Mouse (Mus musculus) limb, embryonic 14.5 days (tissue): Measurements from ENCODE around the gene Cd2. TPM values are rescaled to one million over a fixed set of nuclear protein-coding genes. Genes with fewer than 3 reads are reported as not detected.

Experiments used
- ATAC-seq: fragments of 200-750 bp; cut with Nextera tagmentation; 2 replicates; pipeline ENCODE4 v1.8.0; 2017; ENCODE audit warnings: low read depth, moderate number of reproducible peaks, moderate TSS enrichment; ENCODE audit not compliant: low FRiP score
- DNase-seq: peaks from one replicate; pipeline ENCODE4 v3.0.0-alpha.2; 2015; ENCODE audit warnings: low spot score
- H3K27ac ChIP-seq: fragments of 300-500 bp; sonication (generic); replicated peaks from 2 replicates; pipeline ENCODE4 v1.5.1; 2014; ENCODE audit warnings: low read depth, mild to moderate bottlenecking, low read length, moderate library complexity, mixed read lengths
- H3K27me3 ChIP-seq: fragments of 300-500 bp; sonication (generic); 2 replicates; pipeline ENCODE4 v1.6.1; 2014; ENCODE audit warnings: low read length, mixed read lengths; ENCODE audit not compliant: control insufficient read depth, insufficient read depth
- H3K36me3 ChIP-seq: fragments of 300-500 bp; sonication (generic); 2 replicates; pipeline ENCODE4 v1.6.1; 2014; ENCODE audit warnings: mild to moderate bottlenecking, low read length, moderate library complexity, mixed read lengths; ENCODE audit not compliant: control insufficient read depth, insufficient read depth
- H3K4me1 ChIP-seq: fragments of 300-500 bp; sonication (generic); 2 replicates; pipeline ENCODE4 v1.6.1; 2014; ENCODE audit warnings: antibody characterized with exemption, low read length, mixed read lengths; ENCODE audit not compliant: control insufficient read depth, insufficient read depth
- H3K4me2 ChIP-seq: fragments of 300-500 bp; sonication (generic); replicated peaks from 2 replicates; pipeline ENCODE4 v1.6.1; 2014; ENCODE audit warnings: low read depth, mild to moderate bottlenecking, low read length, moderate library complexity; ENCODE audit not compliant: severe bottlenecking
- H3K4me3 ChIP-seq: fragments of 300-500 bp; sonication (generic); replicated peaks from 2 replicates; pipeline ENCODE4 v1.5.1; 2014; ENCODE audit warnings: low read length
- H3K9ac ChIP-seq: fragments of 300-500 bp; sonication (generic); 2 replicates; pipeline ENCODE4 v1.6.1; 2014; ENCODE audit warnings: mild to moderate bottlenecking, low read depth, low read length, moderate library complexity; ENCODE audit not compliant: severe bottlenecking
- H3K9me3 ChIP-seq: fragments of 300-500 bp; sonication (generic); 2 replicates; pipeline ENCODE4 v1.6.1; 2016; ENCODE audit warnings: low read length; ENCODE audit not compliant: control insufficient read depth
- POLR2A ChIP-seq: fragments of 200-500 bp; IDR thresholded peaks from 2 replicates; pipeline ENCODE4 v1.8.0; 2012; ENCODE audit warnings: inconsistent platforms, mild to moderate bottlenecking, moderate library complexity, borderline replicate concordance; ENCODE audit not compliant: insufficient read depth, insufficient read length; ENCODE audit errors: extremely low read depth
- WGBS: fragments of 180-500 bp; shearing (Covaris S2); extraction: QIAGEN DNeasy Blood & Tissue Kit; methylation state at CpG from one replicate; pipeline ENCODE4 v1.1.7; 2014; 5-methylcytosine and 5-hydroxymethylcytosine counted together
- polyA plus RNA-seq, 2 experiments: library from polyadenylated mRNA; depleted of rRNA in 1 of 2; stranded (reverse) in 1 of 2; unstranded in 1 of 2; fragments of >200 nt; fragmentation: Nextera tagmentation in 1 of 2; extraction: Ambion mirVana in 1 of 2; gene quantifications; 2 replicates each; pipeline versions ENCODE4 v1.2.1 to v1.2.3; 2012 to 2014

Gene Cd2
- polyA plus RNA-seq, 2 experiments, result not detected

- H3K36me3 ChIP-seq, result no peaks in the 10 kb centered on the region
- no peaks in the 10 kb centered on the region for H3K9me3 ChIP-seq
- H3K4me2 ChIP-seq, result no peak overlapping the region
- no peak overlapping the region for H3K9ac ChIP-seq
- DNase-seq (no peak), ATAC-seq (no peak)
- H3K27ac ChIP-seq, result no peak overlapping the region
- no peak overlapping the region for H3K4me3 ChIP-seq
- TF ChIP-seq POLR2A, result no peak
- peaks cover 10% of the 10 kb centered on the region for H3K4me1 ChIP-seq
- WGBS, result 83% methylated on average over 9 of the region's 9 CpGs
- H3K27me3 ChIP-seq, result no peaks in the 10 kb centered on the region
These were observed 5.1 kb downstream of the Cd2 start for GRCm38 (mm10) chr3:101282556-101283180.

- no peak for ATAC-seq
- no peaks in the 10 kb centered on the region for H3K9me3 ChIP-seq
- H3K4me1 ChIP-seq, result peaks cover 10% of the 10 kb centered on the region
- WGBS, result 61% methylated on average over 4 of the region's 4 CpGs
- H3K9ac ChIP-seq, result no peak overlapping the region
- no peak overlapping the region for H3K4me3 ChIP-seq
- DNase-seq, result no peak
- H3K4me2 ChIP-seq, result no peak overlapping the region
- H3K27ac ChIP-seq, result no peak overlapping the region
- TF ChIP-seq POLR2A, result no peak
- no peaks in the 10 kb centered on the region for H3K36me3 ChIP-seq
- no peaks in the 10 kb centered on the region for H3K27me3 ChIP-seq
These were observed 5.9 kb downstream of the Cd2 start for GRCm38 (mm10) chr3:101281841-101282240.

GRCm38 (mm10) chr3:101280348-101281311 lies 7.1 kb downstream of the Cd2 start:
- no peak for TF ChIP-seq POLR2A
- no peaks in the 10 kb centered on the region for H3K9me3 ChIP-seq
- no peaks in the 10 kb centered on the region for H3K36me3 ChIP-seq
- no peak overlapping the region for H3K9ac ChIP-seq
- H3K4me3 ChIP-seq, result no peak overlapping the region
- no peaks in the 10 kb centered on the region for H3K27me3 ChIP-seq
- no peak overlapping the region for H3K4me2 ChIP-seq
- DNase-seq (no peak), ATAC-seq (peak; percentile 44; the same call in 1 of the 2 replicates)
- peaks cover 10% of the 10 kb centered on the region for H3K4me1 ChIP-seq
- 45% methylated on average over 15 of the region's 15 CpGs for WGBS
- no peak overlapping the region; the same call in 1 of the 2 replicates for H3K27ac ChIP-seq

- 78% methylated on average over 10 of the region's 10 CpGs for WGBS
- ATAC-seq (no peak), DNase-seq (no peak)
These were observed 8.2 kb downstream of the Cd2 start for GRCm38 (mm10) chr3:101279561-101279960.

GRCm38 (mm10) chr3:101278396-101278795 lies 9.3 kb downstream of the Cd2 start:
- no peak for DNase-seq
- Histone ChIP-seq H3K36me3 (no peaks in the 10 kb centered on the region), H3K9ac (no peak overlapping the region), H3K4me1 (peaks cover 10% of the 10 kb centered on the region), H3K4me2 (no peak overlapping the region), H3K27me3 (no peaks in the 10 kb centered on the region), H3K4me3 (no peak overlapping the region), H3K27ac (no peak overlapping the region), H3K9me3 (no peaks in the 10 kb centered on the region)
- WGBS, result 83% methylated on average over 5 of the region's 5 CpGs
- ATAC-seq, result no peak
- no peak for TF ChIP-seq POLR2A

More at GRCm38 (mm10) chr3:101279561-101279960, 8.2 kb downstream of the Cd2 start:
- no peak overlapping the region for H3K4me3 ChIP-seq
- no peaks in the 10 kb centered on the region for H3K27me3 ChIP-seq
- H3K36me3 ChIP-seq, result no peaks in the 10 kb centered on the region
- no peak overlapping the region for H3K9ac ChIP-seq
- H3K4me2 ChIP-seq, result no peak overlapping the region
- H3K27ac ChIP-seq, result no peak overlapping the region
- H3K4me1 ChIP-seq, result peaks cover 10% of the 10 kb centered on the region
- TF ChIP-seq POLR2A, result no peak
- no peaks in the 10 kb centered on the region for H3K9me3 ChIP-seq
